Mouse (Mus musculus) hindbrain, postnatal 0 days (tissue): ENCODE data around the gene Gm21954. TPM values are rescaled to one million over a fixed set of nuclear protein-coding genes. Genes with fewer than 3 reads are reported as not detected.

Experiments
- ATAC-seq: fragments of 200-750 bp; cut with Nextera tagmentation; 2 replicates; pipeline ENCODE4 v1.8.0; 2017; ENCODE audit warnings: mild to moderate bottlenecking, moderate TSS enrichment, moderate library complexity
- DNase-seq: peaks from one replicate; pipeline ENCODE4 v3.0.0-alpha.2; 2015; ENCODE audit warnings: low spot score
- H3K27ac ChIP-seq: fragments of 300-500 bp; sonication (generic); 2 replicates; pipeline ENCODE4 v1.5.1; 2014; ENCODE audit warnings: mild to moderate bottlenecking
- H3K27me3 ChIP-seq: fragments of 300-500 bp; sonication (generic); 2 replicates; pipeline ENCODE4 v1.6.1; 2014; ENCODE audit warnings: low read length, mixed read lengths; ENCODE audit not compliant: insufficient read depth
- H3K36me3 ChIP-seq: fragments of 300-500 bp; sonication (generic); 2 replicates; pipeline ENCODE4 v1.6.1; 2014; ENCODE audit warnings: low read length, mixed read lengths; ENCODE audit not compliant: insufficient read depth
- H3K4me1 ChIP-seq: fragments of 300-500 bp; sonication (generic); 2 replicates; pipeline ENCODE4 v1.6.1; 2014; ENCODE audit warnings: antibody characterized with exemption, low read length, mixed read lengths; ENCODE audit not compliant: insufficient read depth
- H3K4me2 ChIP-seq: fragments of 300-500 bp; sonication (generic); 2 replicates; pipeline ENCODE4 v1.6.1; 2014; ENCODE audit warnings: low read depth, mild to moderate bottlenecking, low read length, moderate library complexity, mixed read lengths
- H3K4me3 ChIP-seq: fragments of 300-500 bp; sonication (generic); 2 replicates; pipeline ENCODE4 v1.5.1; 2014; ENCODE audit warnings: low read length
- H3K9ac ChIP-seq: fragments of 300-500 bp; sonication (generic); replicated peaks from 2 replicates; pipeline ENCODE4 v1.6.1; 2014; ENCODE audit warnings: mild to moderate bottlenecking, low read length, moderate library complexity, mixed read lengths
- H3K9me3 ChIP-seq: fragments of 300-500 bp; sonication (generic); 2 replicates; pipeline ENCODE4 v1.6.1; 2016; ENCODE audit warnings: low read length, mixed read lengths
- CTCF ChIP-seq: IDR thresholded peaks from 2 replicates; pipeline ENCODE4 v1.5.1; 2016; ENCODE audit warnings: antibody characterized with exemption, control low read depth, low read depth
- WGBS: fragments of 180-500 bp; shearing (Covaris S2); extraction: QIAGEN DNeasy Blood & Tissue Kit; methylation state at CpG from one replicate; pipeline ENCODE4 v1.1.7; 2014; 5-methylcytosine and 5-hydroxymethylcytosine counted together
- polyA plus RNA-seq: library from polyadenylated mRNA; unstranded; fragments of >200 nt; fragmentation: Nextera tagmentation; extraction: Ambion mirVana; gene quantifications from 2 replicates; pipeline ENCODE4 v1.2.1, GENCODE M21; 2015
- total RNA-seq: library from RNA; depleted of rRNA; stranded (reverse); fragments of >200 nt; gene quantifications from 2 replicates; pipeline ENCODE4 v1.2.3, GENCODE M21; 2014

The Gm21954 gene
- total and polyA plus RNA-seq, 2 experiments from 2014 or later = not detected

DNA sequence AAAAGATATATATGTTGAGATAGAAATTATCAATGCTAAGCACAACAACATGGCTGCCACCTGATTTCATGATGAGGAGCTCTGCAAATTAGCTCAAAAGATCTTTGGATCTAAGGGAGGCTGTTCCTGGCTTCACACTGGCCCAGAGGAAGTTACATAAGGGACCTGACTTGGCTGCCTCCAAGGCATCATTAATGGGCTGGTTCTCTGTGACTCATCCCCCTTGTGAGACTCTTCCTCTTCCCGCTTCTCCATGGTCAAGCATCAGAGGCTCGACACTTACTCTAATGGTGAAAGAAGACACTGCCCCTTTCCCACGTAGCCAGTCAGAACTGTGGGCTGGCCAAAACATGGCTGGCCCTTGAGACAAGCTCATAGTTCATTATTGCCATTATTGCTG is 20.1 kb downstream of the Gm21954 start:
- H3K27ac ChIP-seq = no peak overlapping the region
- H3K4me2 ChIP-seq = no peak overlapping the region
- no peaks in the 10 kb centered on the region for H3K27me3 ChIP-seq
- no peak overlapping the region for H3K4me3 ChIP-seq
- no peak for TF ChIP-seq CTCF
- ATAC-seq (no peak), DNase-seq (no peak)
- 86% methylated on average over 3 of the region's 3 CpGs for WGBS
- no peaks in the 10 kb centered on the region for H3K9me3 ChIP-seq
- 0 out of 2 replicates have a peak, but pooled peaks cover 8% of the 10 kb centered on the region for H3K4me1 ChIP-seq
- H3K9ac ChIP-seq = no peak overlapping the region
- peaks cover 4% of the 10 kb centered on the region; the same call in 1 of the 2 replicates for H3K36me3 ChIP-seq

DNA sequence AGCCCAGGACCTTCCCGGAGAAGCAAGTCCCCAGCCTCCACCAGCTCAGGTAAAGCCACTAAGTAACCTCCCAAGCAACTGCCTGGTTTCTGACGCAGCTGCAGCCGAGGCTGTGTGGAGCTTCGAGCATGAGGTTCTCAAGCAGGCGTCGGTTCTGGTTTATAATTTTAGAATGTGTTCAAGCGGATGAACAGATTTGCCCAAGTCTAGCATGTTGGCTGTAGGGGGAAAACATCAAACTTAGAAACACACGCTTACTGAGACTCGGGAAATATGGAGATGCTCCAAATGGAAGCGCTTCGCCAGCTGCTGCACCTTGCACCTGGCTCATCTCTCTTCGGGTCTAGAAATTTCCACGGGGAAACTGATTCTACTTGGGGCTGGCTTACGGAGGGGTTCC is 21.0 kb downstream of the Gm21954 start:
- no peak for ATAC-seq

GRCm38 (mm10) chr3:55449148-55449547 is 22.9 kb downstream of the Gm21954 start:
- peak; percentile 43 for TF ChIP-seq CTCF
- no peak overlapping the region for H3K4me2 ChIP-seq
- no peaks in the 10 kb centered on the region for H3K9me3 ChIP-seq
- H3K9ac ChIP-seq = no peak overlapping the region
- H3K27me3 ChIP-seq = no peaks in the 10 kb centered on the region
- DNase-seq = no peak
- H3K4me3 ChIP-seq = no peak overlapping the region
- 0 out of 2 replicates have a peak, but pooled peaks cover 8% of the 10 kb centered on the region for H3K4me1 ChIP-seq
- WGBS = 95% methylated on average over 2 of the region's 2 CpGs
- ATAC-seq = no peak
- H3K36me3 ChIP-seq = peaks cover 4% of the 10 kb centered on the region; the same call in 1 of the 2 replicates
- H3K27ac ChIP-seq = no peak overlapping the region

More for the DNA sequence above, 21.0 kb downstream of the Gm21954 start:
- H3K4me2 ChIP-seq = no peak overlapping the region
- no peak overlapping the region for H3K4me3 ChIP-seq
- WGBS = 90% methylated on average over 14 of the region's 14 CpGs
- H3K4me1 ChIP-seq = 0 out of 2 replicates have a peak, but pooled peaks cover 8% of the 10 kb centered on the region
- peaks cover 4% of the 10 kb centered on the region; the same call in 1 of the 2 replicates for H3K36me3 ChIP-seq
- no peak for TF ChIP-seq CTCF
- H3K27me3 ChIP-seq = no peaks in the 10 kb centered on the region
- no peak overlapping the region for H3K27ac ChIP-seq
- H3K9ac ChIP-seq = no peak overlapping the region
- H3K9me3 ChIP-seq = no peaks in the 10 kb centered on the region
- DNase-seq = no peak

- Histone ChIP-seq H3K36me3 (peaks cover 4% of the 10 kb centered on the region; the same call in 1 of the 2 replicates), H3K4me3 (no peak overlapping the region), H3K27me3 (no peaks in the 10 kb centered on the region), H3K4me2 (no peak overlapping the region), H3K4me1 (0 out of 2 replicates have a peak, but pooled peaks cover 8% of the 10 kb centered on the region), H3K27ac (peak overlapping the region; percentile 68), H3K9ac (no peak overlapping the region), H3K9me3 (no peaks in the 10 kb centered on the region)
- 63% methylated on average over 5 of the region's 5 CpGs for WGBS
- ATAC-seq (peak; percentile 94), DNase-seq (peak; percentile 86)
- peak; percentile 15; the same call in 1 of the 2 replicates for TF ChIP-seq CTCF
Observed at GRCm38 (mm10) chr3:55447486-55448460, 24.2 kb downstream of the Gm21954 start.

- no peaks in the 10 kb centered on the region for H3K9me3 ChIP-seq
- 82% methylated on average over 7 of the region's 7 CpGs for whole genome bisulfite sequencing
Observed at GRCm38 (mm10) chr3:55446681-55447080, 25.3 kb downstream of the Gm21954 start.

DNA sequence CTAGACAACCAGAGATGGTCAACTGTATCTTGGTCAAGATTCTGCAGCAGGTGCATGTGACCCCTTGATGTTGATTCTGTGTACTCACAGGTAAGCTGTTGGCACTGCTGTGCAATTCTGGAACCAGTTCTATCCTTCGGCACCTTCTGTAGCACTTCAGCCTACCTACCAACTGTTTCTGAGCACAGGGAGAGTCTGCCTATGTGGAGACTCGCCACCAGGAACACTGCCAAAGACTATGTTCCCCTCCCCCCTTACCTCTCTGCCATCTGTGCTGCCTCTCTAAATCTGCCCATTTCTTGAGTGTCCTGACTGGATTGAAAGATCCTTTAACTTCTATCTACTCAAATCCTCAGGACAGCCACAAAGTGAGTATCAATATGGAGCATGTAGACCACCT is 28.3 kb downstream of the Gm21954 start:
- H3K9me3 ChIP-seq = no peaks in the 10 kb centered on the region
- peaks cover 12% of the 10 kb centered on the region; the same call in 1 of the 2 replicates for H3K4me1 ChIP-seq
- 79% methylated on average over 2 of the region's 2 CpGs for WGBS
- no peak overlapping the region for H3K4me2 ChIP-seq
- no peak overlapping the region for H3K27ac ChIP-seq
- H3K36me3 ChIP-seq = no peaks in the 10 kb centered on the region
- ATAC-seq (no peak), DNase-seq (no peak)
- H3K9ac ChIP-seq = no peak overlapping the region
- no peak overlapping the region for H3K4me3 ChIP-seq
- no peak for TF ChIP-seq CTCF
- no peaks in the 10 kb centered on the region for H3K27me3 ChIP-seq

More at GRCm38 (mm10) chr3:55446681-55447080, 25.3 kb downstream of the Gm21954 start:
- H3K4me2 ChIP-seq = no peak overlapping the region
- no peak overlapping the region for H3K9ac ChIP-seq
- H3K4me3 ChIP-seq = no peak overlapping the region
- ATAC-seq (no peak), DNase-seq (no peak)
- H3K27me3 ChIP-seq = no peaks in the 10 kb centered on the region
- peaks cover 4% of the 10 kb centered on the region; the same call in 1 of the 2 replicates for H3K36me3 ChIP-seq
- TF ChIP-seq CTCF = no peak
- 0 out of 2 replicates have a peak, but pooled peaks cover 8% of the 10 kb centered on the region for H3K4me1 ChIP-seq
- H3K27ac ChIP-seq = peak overlapping the region; percentile 68; the same call in 1 of the 2 replicates
